Mouse (Mus musculus) cerebellum, adult 2 months (tissue): ENCODE results near the gene Ndufa7.

Experiments used
- CTCF ChIP-seq: fragments of 200-500 bp; IDR thresholded peaks from 2 replicates; pipeline ENCODE4 v1.5.1; 2011; ENCODE audit warnings: low read depth, mild to moderate bottlenecking, control low read depth, low read length, moderate library complexity, borderline replicate concordance; ENCODE audit not compliant: insufficient read depth
- POLR2A ChIP-seq: fragments of 200-500 bp; IDR thresholded peaks from 2 replicates; pipeline ENCODE4 v1.6.1; 2011; ENCODE audit warnings: low read length, control low read depth, borderline replicate concordance; ENCODE audit not compliant: insufficient read depth

- TF ChIP-seq CTCF (no peak), POLR2A (peak; percentile 80)
Measured at GRCm38 (mm10) chr17:33842966-33843795, 18.8 kb downstream of the Ndufa7 start, which contains the start of gene Cd320.
